Mouse (Mus musculus) thymus, adult 2 months (tissue): Measurements from ENCODE around the gene Rpl18.

Source experiments
- CTCF ChIP-seq: fragments of 200-500 bp; IDR thresholded peaks from 2 replicates; pipeline ENCODE4 v1.5.1; 2012; ENCODE audit warnings: mild to moderate bottlenecking, control low read depth, low read length, moderate library complexity, borderline replicate concordance; ENCODE audit not compliant: control insufficient read depth, poor library complexity, insufficient read depth; ENCODE audit errors: extremely low read depth
- POLR2A ChIP-seq: fragments of 200-500 bp; IDR thresholded peaks from 2 replicates; pipeline ENCODE4 v1.6.1; 2012; ENCODE audit warnings: mild to moderate bottlenecking, low read length, control low read depth, moderate library complexity; ENCODE audit not compliant: control insufficient read depth, poor library complexity, insufficient read depth; ENCODE audit errors: extremely low read depth

- TF ChIP-seq CTCF (no peak), POLR2A (no peak)
These were observed 52.2 kb downstream of the Rpl18 start for GRCm38 (mm10) chr7:45767500-45767899.
